Mouse (Mus musculus) heart, adult 2 months (tissue): ENCODE measurements around the gene Hdac10. TPM values are rescaled to one million over a fixed set of nuclear protein-coding genes. Genes with fewer than 3 reads are reported as not detected.

Experiments
- DNase-seq, 2 experiments: peaks; one replicate each; pipeline ENCODE4 v3.0.0; 2021
- H3K27ac ChIP-seq: fragments of 200-600 bp; 2 replicates; pipeline ENCODE4 v1.8.1; 2022
- H3K27me3 ChIP-seq: fragments of 200-500 bp; 2 replicates; pipeline ENCODE4 v1.6.1; 2012; ENCODE audit warnings: mild to moderate bottlenecking, low read length, inconsistent platforms, mixed read lengths; ENCODE audit not compliant: control insufficient read depth, insufficient read depth
- H3K36me3 ChIP-seq: fragments of 200-500 bp; 2 replicates; pipeline ENCODE4 v1.6.1; 2012; ENCODE audit warnings: low read length, inconsistent platforms; ENCODE audit not compliant: control insufficient read depth, insufficient read depth
- H3K4me1 ChIP-seq: fragments of 200-500 bp; 2 replicates; pipeline ENCODE4 v1.6.1; 2011; ENCODE audit warnings: low read length; ENCODE audit not compliant: control insufficient read depth, insufficient read depth
- H3K4me3 ChIP-seq: fragments of 200-600 bp; 2 replicates; pipeline ENCODE4 v1.8.1; 2022
- H3K79me2 ChIP-seq: fragments of 200-500 bp; replicated peaks from 2 replicates; pipeline ENCODE4 v1.6.1; 2012; ENCODE audit warnings: mild to moderate bottlenecking, inconsistent platforms, low read length, moderate library complexity, mixed read lengths; ENCODE audit not compliant: control insufficient read depth, insufficient read depth
- H3K9ac ChIP-seq: fragments of 200-500 bp; 2 replicates; pipeline ENCODE4 v1.6.1; 2012; ENCODE audit warnings: low read depth, mild to moderate bottlenecking, control low read depth, inconsistent platforms, low read length, mixed read lengths
- CTCF ChIP-seq: fragments of 200-600 bp; IDR thresholded peaks from 2 replicates; pipeline ENCODE4 v1.8.1; 2022; ENCODE audit warnings: antibody characterized with exemption, mild to moderate bottlenecking, moderate library complexity
- EP300 ChIP-seq: fragments of 200-500 bp; IDR thresholded peaks from 2 replicates; pipeline ENCODE4 v1.6.1; 2011; ENCODE audit warnings: low read depth, low read length, control low read depth; ENCODE audit not compliant: insufficient read depth
- POLR2A ChIP-seq: fragments of 200-500 bp; IDR thresholded peaks from 2 replicates; pipeline ENCODE4 v1.6.1; 2011; ENCODE audit warnings: mild to moderate bottlenecking, low read depth, low read length, control low read depth; ENCODE audit not compliant: insufficient read depth
- WGBS: fragments of 180-500 bp; shearing (Covaris S2); methylation state at CpG from one replicate; pipeline ENCODE4 v1.1.7; 2018; 5-methylcytosine and 5-hydroxymethylcytosine counted together
- intact Hi-C: fragments of 180-260 bp; cut with DNase I; formaldehyde crosslinking; loops from one replicate; pipeline ENCODE4 v1.15.1; 2025
- polyA plus RNA-seq: library from polyadenylated mRNA; depleted of rRNA; stranded (reverse); fragments of >200 nt; gene quantifications from 2 replicates; pipeline ENCODE4 v1.2.3, GENCODE M21; 2012
- total RNA-seq, 2 experiments: library from RNA; stranded (reverse); gene quantifications; 2 replicates each; pipeline ENCODE4 v1.2.3; 2021

Hdac10 gene
- total and polyA plus RNA-seq, 3 experiments, result 6.3 to 19.5 (median 7.6) TPM

- H3K4me3 ChIP-seq, result peak overlapping the region; percentile 55
- H3K9ac ChIP-seq, result peak overlapping the region; percentile 84
- H3K36me3 ChIP-seq, result no peaks in the 10 kb centered on the region; the same call in 1 of the 2 replicates
- DNase-seq, result peak; percentile 74 to 77
- peaks cover 29% of the 10 kb centered on the region for H3K4me1 ChIP-seq
- intact Hi-C loops, result no loop called here
- no peaks in the 10 kb centered on the region for H3K27me3 ChIP-seq
- H3K27ac ChIP-seq, result peak overlapping the region; percentile 83; the same call in 1 of the 2 replicates
- WGBS, result 5% methylated on average over 15 of the region's 15 CpGs
- H3K79me2 ChIP-seq, result no peaks in the 10 kb centered on the region
- TF ChIP-seq POLR2A (peak; percentile 46; the same call in 1 of the 2 replicates), CTCF (no peak)
These were observed 45.4 kb upstream of the Hdac10 start for GRCm38 (mm10) chr15:89173906-89174214.

DNA sequence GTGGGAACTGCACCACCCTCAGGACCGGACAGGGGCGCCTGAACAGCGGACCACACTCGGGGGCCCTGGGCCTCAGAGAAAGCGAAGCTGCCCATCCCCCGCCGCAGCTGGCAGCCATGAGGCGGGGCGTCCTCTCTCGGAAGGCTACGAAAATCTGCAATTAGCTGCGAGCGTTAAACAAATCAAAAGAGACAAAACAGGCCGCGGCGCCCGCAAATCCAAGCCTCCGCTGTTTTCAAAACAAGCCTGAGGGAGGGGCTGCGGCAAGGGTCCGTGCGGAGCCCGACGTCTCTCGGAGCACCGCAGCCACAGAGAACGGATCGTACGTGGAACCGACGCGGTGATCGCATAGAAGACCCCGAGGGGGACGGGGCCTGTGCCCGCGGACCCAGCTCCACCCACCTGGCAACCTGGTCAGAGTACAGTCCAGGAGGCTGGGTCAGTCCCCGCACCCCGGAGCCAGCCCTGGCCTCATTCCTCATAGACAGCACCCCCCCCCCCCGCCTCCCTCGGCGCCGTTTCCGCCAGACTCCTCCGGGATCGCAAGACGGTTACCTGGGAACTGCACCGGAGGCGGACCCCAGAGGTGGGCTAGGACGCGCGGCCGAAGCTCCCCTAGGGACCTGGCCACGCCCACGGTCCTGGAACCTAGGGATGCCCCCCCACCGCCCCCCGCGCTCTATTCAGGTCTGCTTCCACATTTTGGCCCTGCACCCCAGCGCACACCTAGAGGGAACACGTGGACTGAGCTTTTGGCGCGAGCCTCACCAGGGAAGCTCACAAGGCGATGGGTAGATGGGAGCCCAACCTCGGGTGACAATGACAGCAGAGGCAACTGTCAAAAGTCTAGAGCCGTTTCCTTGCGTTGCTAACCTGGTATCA is 44.8 kb upstream of the Hdac10 start:
- TF ChIP-seq CTCF (peak; percentile 9; the same call in 1 of the 2 replicates), POLR2A (no peak)
- H3K27ac ChIP-seq, result peak overlapping the region; percentile 83
- peaks cover 26% of the 10 kb centered on the region for H3K4me1 ChIP-seq
- no peaks in the 10 kb centered on the region for H3K79me2 ChIP-seq
- peak overlapping the region; percentile 84 for H3K9ac ChIP-seq
- no peaks in the 10 kb centered on the region; the same call in 1 of the 2 replicates for H3K36me3 ChIP-seq
- intact Hi-C loops, result no loop called here
- peak; percentile 66 to 69 for DNase-seq
- H3K4me3 ChIP-seq, result peak overlapping the region; percentile 55
- WGBS, result 1% methylated on average over 65 of the region's 65 CpGs
- no peaks in the 10 kb centered on the region for H3K27me3 ChIP-seq

- no peaks in the 10 kb centered on the region for H3K79me2 ChIP-seq
- peak overlapping the region; percentile 55 for H3K4me3 ChIP-seq
- no peaks in the 10 kb centered on the region; the same call in 1 of the 2 replicates for H3K36me3 ChIP-seq
- DNase-seq, result no peak
- peaks cover 20% of the 10 kb centered on the region for H3K4me1 ChIP-seq
- 42% methylated on average over 17 of the region's 17 CpGs for WGBS
- no peaks in the 10 kb centered on the region for H3K27me3 ChIP-seq
- TF ChIP-seq POLR2A (no peak), EP300 (no peak), CTCF (no peak)
- peak overlapping the region; percentile 83 for H3K27ac ChIP-seq
- intact Hi-C loops, result no loop called here
- peak overlapping the region; percentile 84 for H3K9ac ChIP-seq
These were observed 43.9 kb upstream of the Hdac10 start for GRCm38 (mm10) chr15:89172276-89172935.

- Histone ChIP-seq H3K27me3 (no peaks in the 10 kb centered on the region), H3K27ac (peak overlapping the region; percentile 7; the same call in 1 of the 2 replicates), H3K36me3 (no peaks in the 10 kb centered on the region; the same call in 1 of the 2 replicates), H3K9ac (no peak overlapping the region), H3K4me3 (no peak overlapping the region), H3K4me1 (peaks cover 13% of the 10 kb centered on the region), H3K79me2 (no peaks in the 10 kb centered on the region)
- WGBS, result 86% methylated on average over 5 of the region's 5 CpGs
- intact Hi-C loops, result no loop called here
- no peak for DNase-seq
- TF ChIP-seq CTCF, result no peak
- no peak for TF ChIP-seq EP300
- no peak for TF ChIP-seq POLR2A
These were observed 43.1 kb upstream of the Hdac10 start for GRCm38 (mm10) chr15:89171526-89172051.

DNA sequence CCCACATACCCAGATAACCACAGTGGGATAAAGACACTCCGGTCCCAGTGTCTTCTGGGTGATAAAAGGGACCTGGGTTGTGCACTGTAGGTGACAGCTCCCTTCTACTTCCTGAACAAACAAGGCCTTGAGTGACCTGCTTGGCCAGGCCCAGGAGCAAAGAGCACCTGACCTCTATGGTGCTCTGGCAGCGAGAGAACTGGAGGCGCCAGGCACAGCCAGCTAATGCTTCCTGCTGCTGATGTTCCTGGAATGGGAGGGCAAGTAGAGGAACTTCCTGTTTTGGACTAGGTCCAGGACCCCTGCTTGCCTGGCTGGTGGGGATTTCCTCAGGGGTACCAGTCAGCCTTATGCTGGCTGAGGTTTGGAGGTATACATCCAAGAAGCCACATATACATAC is 41.6 kb upstream of the Hdac10 start:
- Histone ChIP-seq H3K36me3 (no peaks in the 10 kb centered on the region; the same call in 1 of the 2 replicates), H3K4me3 (no peak overlapping the region), H3K27ac (peak overlapping the region; percentile 86), H3K79me2 (no peaks in the 10 kb centered on the region), H3K27me3 (no peaks in the 10 kb centered on the region), H3K9ac (no peak overlapping the region), H3K4me1 (peaks cover 11% of the 10 kb centered on the region)
- 28% methylated on average over 3 of the region's 3 CpGs for WGBS
- intact Hi-C loops, result no loop called here
- TF ChIP-seq CTCF, result no peak
- peak; percentile 61; the same call in 1 of the 2 replicates for TF ChIP-seq EP300
- DNase-seq, result peak; percentile 44 to 68

DNA sequence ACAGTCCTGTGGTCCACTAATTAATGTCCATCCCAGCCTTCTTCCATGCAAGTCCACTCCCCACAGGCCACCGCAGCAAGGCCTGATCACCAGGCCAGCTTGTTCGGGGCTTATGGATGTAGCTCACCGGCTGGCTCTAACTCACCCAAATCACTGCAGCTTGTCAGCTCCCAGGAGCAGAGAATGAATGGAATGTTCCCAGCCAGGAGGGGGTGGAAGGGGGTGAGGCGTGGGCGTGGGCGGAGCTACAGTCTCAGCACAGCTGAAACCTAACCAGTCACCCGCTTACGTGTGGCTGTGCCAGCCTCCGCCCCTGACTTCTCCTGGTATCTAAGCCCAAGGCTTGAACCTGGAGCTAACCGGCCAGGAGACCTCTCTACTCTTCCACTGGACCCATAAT is 40.9 kb upstream of the Hdac10 start:
- DNase-seq, result peak; percentile 80 to 88
- Histone ChIP-seq H3K36me3 (no peaks in the 10 kb centered on the region; the same call in 1 of the 2 replicates), H3K79me2 (no peaks in the 10 kb centered on the region), H3K4me3 (peak overlapping the region; percentile 15; the same call in 1 of the 2 replicates), H3K9ac (no peak overlapping the region; the same call in 1 of the 2 replicates), H3K27me3 (no peaks in the 10 kb centered on the region), H3K27ac (peak overlapping the region; percentile 86), H3K4me1 (peaks cover 11% of the 10 kb centered on the region)
- TF ChIP-seq POLR2A, result 0 out of 2 replicates have a peak, but pooled peaks have one; percentile 9
- TF ChIP-seq CTCF, result no peak
- peak; percentile 48; the same call in 1 of the 2 replicates for TF ChIP-seq EP300
- intact Hi-C loops, result loop anchor here (1.0 kb wide), 1 partner anchor 10 kb away; no protein-coding TSS in a partner anchor
- WGBS, result 17% methylated on average over 10 of the region's 10 CpGs
